Mouse (Mus musculus) liver, postnatal 0 days (tissue): ENCODE measurements at regions not wholly inside any gene's neighbourhood (a gene's known extent, or its start where the extent isn't known, plus 50 kb on each side); places are given as distances from the start of the nearest gene placed in this dataset.

Experiments
- CTCF ChIP-seq: sonication (generic); IDR thresholded peaks from 2 replicates; pipeline ENCODE4 v1.5.1; 2016; ENCODE audit warnings: antibody characterized with exemption, low read depth
- EP300 ChIP-seq: IDR thresholded peaks from 2 replicates; pipeline ENCODE4 v1.6.1; 2016; ENCODE audit warnings: antibody characterized with exemption, low read depth, mild to moderate bottlenecking

DNA sequence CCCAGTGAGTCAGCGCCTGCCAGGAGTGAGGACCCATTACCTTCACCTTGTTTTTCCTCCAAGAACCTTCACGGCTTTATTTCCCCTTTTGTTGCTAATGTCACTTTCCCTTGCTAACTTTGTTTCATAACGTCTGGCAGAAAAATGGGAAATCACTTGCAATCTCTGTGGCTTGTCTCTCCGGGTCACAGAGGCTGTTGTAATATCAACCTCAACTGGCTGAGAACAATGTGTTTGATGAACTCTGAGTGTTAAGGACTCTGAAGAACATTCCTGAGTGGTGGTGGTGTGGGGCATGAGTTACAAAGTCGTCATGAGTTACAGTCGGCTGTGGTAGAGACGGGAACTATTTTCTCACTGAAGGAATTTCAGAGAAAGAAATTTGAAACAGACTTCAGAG is 53.2 kb upstream of the Rgs5 start:
- TF ChIP-seq CTCF (no peak), EP300 (no peak)
